Comparison of ENCODE assay signal across 7 mouse cellular contexts in genomic region chr2:105676080-105676908, GRCm38 (mm10). TPM values are rescaled to one million over a fixed set of nuclear protein-coding genes. Genes with fewer than 3 reads are reported as not detected.
DNase-seq lines count a peak whose midpoint lies in the region; ATAC-seq and TF ChIP-seq lines count a peak whose summit lies in the region.

No protein-coding gene starts in this region.

- peak overlapping the region; percentile 27 for H3K4me3 ChIP-seq in lung, postnatal 0 days (ENCODE audit: low read depth, low read length)
- peak overlapping the region; percentile 45 for H3K4me3 ChIP-seq in forebrain, postnatal 0 days (ENCODE audit: low read depth, low read length)
- peak overlapping the region; percentile 42 for H3K4me3 ChIP-seq in limb, embryonic 13.5 days

- WGBS in lung, postnatal 0 days: 4% methylated on average over 70 of the region's 77 CpGs
- WGBS in forebrain, postnatal 0 days: under 1% methylated on average over 77 of the region's 77 CpGs
- WGBS in limb, embryonic 13.5 days: under 1% methylated on average over 74 of the region's 77 CpGs

- H3K4me1 ChIP-seq in lung, postnatal 0 days (ENCODE audit: insufficient read depth, low read depth, low read length): peaks cover 15% of the 10 kb centered on the region
- H3K4me1 ChIP-seq in forebrain, postnatal 0 days (ENCODE audit: insufficient read depth): no peaks in the 10 kb centered on the region
- H3K4me1 ChIP-seq in limb, embryonic 13.5 days: peaks cover 37% of the 10 kb centered on the region

- TF ChIP-seq EP300 in lung, postnatal 0 days (IDR thresholded peaks at IDR 0.05): no peak

- H3K4me2 ChIP-seq in lung, postnatal 0 days (replicated peaks; ENCODE audit: low read depth, low read length): peak overlapping the region; percentile 50
- H3K4me2 ChIP-seq in forebrain, postnatal 0 days (ENCODE audit: low read depth): peak overlapping the region; percentile 72
- peak overlapping the region; percentile 63 for H3K4me2 ChIP-seq in limb, embryonic 13.5 days (replicated peaks)

- no peaks in the 10 kb centered on the region for H3K36me3 ChIP-seq in lung, postnatal 0 days (ENCODE audit: insufficient read depth, low read length)
- no peaks in the 10 kb centered on the region for H3K36me3 ChIP-seq in forebrain, postnatal 0 days (ENCODE audit: insufficient read depth)
- H3K36me3 ChIP-seq in limb, embryonic 13.5 days: no peaks in the 10 kb centered on the region

- peak; percentile 25 for DNase-seq in lung, postnatal 0 days (ENCODE audit: low spot score)
- no peak for DNase-seq in lung, postnatal 14 days
- peak; percentile 67 for DNase-seq in cerebellum, adult 9-11 months
- DNase-seq in forebrain, postnatal 0 days: no peak
- DNase-seq in ovary, postnatal 10 days (ENCODE audit: low spot score): peak; percentile 47
- DNase-seq in urinary bladder, adult 18-20 months (ENCODE audit: low spot score in 2 of 2): no peak

- H3K9me3 ChIP-seq in lung, postnatal 0 days (ENCODE audit: low read length): no peaks in the 10 kb centered on the region
- H3K9me3 ChIP-seq in forebrain, postnatal 0 days (ENCODE audit: low read length): no peaks in the 10 kb centered on the region
- no peaks in the 10 kb centered on the region for H3K9me3 ChIP-seq in limb, embryonic 13.5 days

- H3K27me3 ChIP-seq in lung, postnatal 0 days (replicated peaks; ENCODE audit: insufficient read depth, low read length): peaks cover 89% of the 10 kb centered on the region
- H3K27me3 ChIP-seq in forebrain, postnatal 0 days (ENCODE audit: insufficient read depth, low read length): peaks cover 36% of the 10 kb centered on the region
- H3K27me3 ChIP-seq in limb, embryonic 13.5 days: peaks cover 99% of the 10 kb centered on the region

- H3K9ac ChIP-seq in lung, postnatal 0 days (replicated peaks; ENCODE audit: low read depth): no peak overlapping the region
- H3K9ac ChIP-seq in forebrain, postnatal 0 days: peak overlapping the region; percentile 53
- H3K9ac ChIP-seq in limb, embryonic 13.5 days: peak overlapping the region; percentile 57

- no peak for TF ChIP-seq CTCF in lung, postnatal 0 days (IDR thresholded peaks at IDR 0.05)
- TF ChIP-seq CTCF in forebrain, postnatal 0 days (IDR thresholded peaks at IDR 0.05; ENCODE audit: low read depth): no peak

- no peak overlapping the region for H3K27ac ChIP-seq in lung, postnatal 0 days (ENCODE audit: low read length)
- H3K27ac ChIP-seq in forebrain, postnatal 0 days (ENCODE audit: low read depth, low read length): peak overlapping the region; percentile 62
- no peak overlapping the region for H3K27ac ChIP-seq in limb, embryonic 13.5 days

- no peak; the same call in 1 of the 2 replicates for ATAC-seq in lung, postnatal 0 days
- ATAC-seq in forebrain, postnatal 0 days: peak; percentile 8; the same call in 1 of the 2 replicates
- peak; percentile 38; the same call in 1 of the 2 replicates for ATAC-seq in limb, embryonic 13.5 days (ENCODE audit: low FRiP score, low read depth)

RNA-seq across cellular contexts. Expression of gene Pax6, which starts 7.6 kb away (rescaled TPM):
- polyA plus RNA-seq in lung, postnatal 0 days (2015; fragmentation: Nextera tagmentation; extraction: Ambion mirVana): not detected in 2 replicates
- 19.0 and 32.9 TPM in 2 replicates for total RNA-seq in forebrain, postnatal 0 days (2014; rRNA removed)
- polyA plus RNA-seq in forebrain, postnatal 0 days (2015; fragmentation: Nextera tagmentation; extraction: Ambion mirVana): 14.6 and 19.0 TPM in 2 replicates
- 0.39 and 0.55 TPM in 2 replicates for polyA plus RNA-seq in limb, embryonic 13.5 days (2015; fragmentation: Nextera tagmentation; extraction: Ambion mirVana)

Comparison
In these comparisons a context has a peak if more than half of its experiments do, and no peak if none do; other contexts are left out.
1. DNase-seq: peak in lung, postnatal 0 days (single experiment), cerebellum, adult 9-11 months (single experiment) and ovary, postnatal 10 days (single experiment); none in lung, postnatal 14 days (single experiment), forebrain, postnatal 0 days (single experiment) and urinary bladder, adult 18-20 months (0 of 2).
2. RNA of gene Pax6, which starts 7.6 kb away (polyA plus RNA-seq): 14.6 to 19.0 TPM in forebrain, postnatal 0 days; 0.39 to 0.55 TPM in limb, embryonic 13.5 days and not detected in lung, postnatal 0 days; every median in the first group is over 10 times any median in the second.
3. Peak in every context shown above with its lines, with median percentiles within 50 percentile points of each other: H3K4me2 ChIP-seq and H3K4me3 ChIP-seq.